Mouse (Mus musculus): ENCODE measurements around the gene Cdc37.
A peak's percentile ranks its signal among the peaks of the same experiment; 100 is the strongest.

The Cdc37 gene

DNA sequence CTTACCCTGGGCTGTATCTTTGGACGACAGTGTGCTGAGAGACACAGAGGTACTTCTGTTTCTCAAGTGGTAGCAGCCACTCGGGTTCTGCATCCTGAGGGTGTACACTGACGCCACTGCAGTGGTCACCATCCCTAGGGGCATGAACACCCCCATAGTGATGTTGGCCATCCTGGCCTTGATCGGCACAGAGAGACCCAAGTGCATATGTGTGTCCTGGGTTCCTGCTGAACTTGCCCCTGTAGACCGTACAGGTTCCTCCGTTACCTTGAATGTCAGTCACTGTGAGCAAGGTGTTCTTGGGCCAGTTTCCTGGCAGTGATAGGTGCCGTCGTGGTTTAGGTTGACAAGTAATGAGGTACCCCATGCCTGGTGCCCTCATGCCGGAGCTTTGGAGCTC lies 56.4 kb downstream of the Cdc37 start:
- DNase-seq, result peak; percentile 93

DNA sequence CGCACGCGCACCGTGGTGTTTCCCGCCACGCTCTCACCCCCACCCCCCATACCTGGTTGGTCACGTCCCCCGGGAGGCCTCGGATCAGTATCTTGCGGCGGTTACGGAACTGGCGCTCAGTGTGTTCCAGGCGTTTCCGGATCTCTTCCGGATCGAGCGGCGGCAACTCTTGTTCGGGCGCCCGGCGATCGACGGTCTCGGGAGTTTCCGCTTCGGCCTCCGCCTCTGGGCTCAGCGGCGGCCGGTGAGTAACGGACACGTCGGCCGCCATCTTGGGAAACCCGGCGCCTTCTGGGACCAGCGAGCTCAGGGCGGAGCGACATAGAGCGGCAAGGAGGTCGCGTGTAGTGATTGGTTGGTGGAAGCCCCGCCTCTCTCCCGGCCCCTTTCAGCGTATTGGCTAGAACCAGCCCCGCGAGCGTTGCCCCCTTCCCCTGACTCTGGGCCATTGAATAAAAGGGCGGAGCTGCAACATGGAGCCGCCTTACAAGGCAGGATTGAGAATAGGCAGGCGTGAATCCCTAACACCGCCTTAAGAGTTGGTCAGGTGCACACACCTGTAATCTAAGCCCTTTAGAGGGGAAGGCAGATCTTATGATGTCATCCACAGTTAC lies 58.0 kb downstream of the Cdc37 start, which contains the start of the genes Gm38431 and Raver1:
Gm38431 (minus strand) TSS at position 291 of the 614 bp plus-strand sequence.
Raver1 (minus strand) TSS at position 302 of the 614 bp plus-strand sequence.
- DNase-seq, result peak; percentile 100

DNA sequence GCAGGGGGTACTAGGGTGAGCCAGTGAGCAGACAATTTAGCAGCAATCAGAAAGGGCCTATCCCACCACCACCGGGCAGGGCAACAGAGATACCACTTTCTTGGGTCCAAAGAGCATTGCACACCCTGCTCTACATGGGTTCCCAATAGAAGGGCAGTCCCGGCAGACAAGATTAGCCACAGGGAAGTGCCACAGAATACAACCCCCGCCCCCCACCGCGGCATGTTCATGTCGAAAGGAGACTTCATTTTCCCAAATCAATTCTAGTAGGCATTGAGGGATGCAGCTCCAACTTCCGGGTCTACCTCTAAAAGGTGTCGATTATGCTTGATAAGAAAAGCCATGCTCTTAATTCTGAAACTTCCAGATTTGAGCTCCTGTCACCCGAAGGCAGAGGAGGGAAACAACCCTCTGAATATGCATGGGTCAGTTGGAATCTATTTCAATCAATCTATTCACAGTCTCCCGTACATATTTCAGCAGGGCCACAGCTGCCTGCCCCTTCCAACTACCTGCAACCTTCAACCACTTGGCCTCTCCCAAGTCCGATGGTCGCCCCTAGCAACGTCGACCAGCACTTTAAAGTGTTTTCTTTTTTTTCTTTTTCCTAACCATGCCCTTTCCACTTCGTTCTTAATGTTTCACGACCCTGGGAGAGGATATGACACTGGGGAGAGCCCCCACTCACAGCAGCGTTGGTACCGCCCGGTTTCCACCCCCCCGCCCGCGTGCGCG lies 58.6 kb downstream of the Cdc37 start:
- DNase-seq, result no peak

DNA sequence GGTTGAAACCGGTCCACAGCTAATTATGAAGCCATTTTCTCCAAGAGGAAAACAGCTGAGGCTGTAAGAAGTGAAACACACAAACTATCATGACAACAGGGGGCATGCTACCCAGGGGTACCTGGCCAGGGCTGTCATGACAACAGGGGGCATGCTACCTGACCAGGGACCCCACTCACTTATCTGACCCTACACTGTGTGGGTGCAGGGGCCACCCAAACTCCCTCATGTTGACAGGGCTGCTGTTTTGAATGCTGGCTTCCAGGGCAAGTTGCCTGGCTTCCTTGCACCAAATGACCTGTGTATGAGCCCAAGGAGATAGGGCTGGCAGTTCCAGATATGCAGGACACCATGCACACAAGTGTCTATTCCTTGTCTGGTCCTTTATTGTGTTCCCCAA lies 59.2 kb downstream of the Cdc37 start:
- no peak for DNase-seq

DNA sequence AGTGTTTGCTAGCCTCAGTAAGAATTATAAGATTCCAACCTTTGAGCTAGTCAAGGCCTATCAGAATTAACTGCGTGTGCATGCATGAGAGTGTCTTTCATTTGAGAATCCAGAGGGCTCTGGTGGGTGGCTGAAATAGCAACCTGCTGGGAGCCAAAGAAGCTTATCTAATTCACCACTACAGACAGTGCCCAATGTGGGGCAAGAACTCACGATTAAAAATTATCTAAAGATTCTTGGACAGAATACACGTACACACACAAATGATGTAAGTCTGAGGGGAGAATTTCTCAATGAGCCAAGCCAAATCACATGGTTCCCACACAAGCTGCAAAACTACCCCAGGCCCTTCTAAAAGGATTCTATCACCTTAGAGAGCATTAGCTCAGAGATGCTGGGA lies 66.5 kb downstream of the Cdc37 start:
- DNase-seq, result no peak
